Comparison of ENCODE assay signal across 8 mouse cellular contexts in genomic region chr17:12455143-12455790, GRCm38 (mm10). TPM values are rescaled to one million over a fixed set of nuclear protein-coding genes. Genes with fewer than 3 reads are reported as not detected.
DNase-seq lines count a peak whose midpoint lies in the region; ATAC-seq and TF ChIP-seq lines count a peak whose summit lies in the region.

No protein-coding gene starts in this region.

- WGBS in midbrain, embryonic 15.5 days, result 81% methylated on average over 5 of the region's 5 CpGs

- H3K36me3 ChIP-seq in midbrain, embryonic 15.5 days (replicated peaks), result no peaks in the 10 kb centered on the region

- DNase-seq in adrenal gland, adult 2 months, result peak; percentile 17
- no peak for DNase-seq in adrenal gland, adult 8-10 months
- DNase-seq in retina, embryonic 14.5 days (ENCODE audit: low spot score), result peak; percentile 24
- DNase-seq in retina, postnatal 1 day, result no peak
- DNase-seq in kidney, postnatal 10 days, result peak; percentile 55
- DNase-seq in thymus, postnatal 14 days, result peak; percentile 66

- H3K27ac ChIP-seq in cortical plate, adult 2 months (ENCODE audit: insufficient read depth, low read length), result no peak overlapping the region
- H3K27ac ChIP-seq in midbrain, embryonic 15.5 days, result no peak overlapping the region

- ATAC-seq in midbrain, embryonic 15.5 days (replicated peaks), result no peak

- peak; percentile 50 for TF ChIP-seq CTCF in cortical plate, adult 2 months (IDR thresholded peaks at IDR 0.05; ENCODE audit: extremely low read depth, insufficient read depth, low read length)

- H3K9me3 ChIP-seq in midbrain, embryonic 15.5 days, result no peaks in the 10 kb centered on the region

- H3K4me3 ChIP-seq in cortical plate, adult 2 months (ENCODE audit: insufficient read depth, low read length), result no peak overlapping the region
- H3K4me3 ChIP-seq in midbrain, embryonic 15.5 days, result no peak overlapping the region

- no peaks in the 10 kb centered on the region for H3K27me3 ChIP-seq in midbrain, embryonic 15.5 days (replicated peaks)

- no peak for TF ChIP-seq POLR2A in cortical plate, adult 2 months (IDR thresholded peaks at IDR 0.05; ENCODE audit: extremely low read depth, insufficient read depth, low read length)

- H3K4me1 ChIP-seq in cortical plate, adult 2 months (ENCODE audit: control insufficient read depth, insufficient read depth, low read length), result no peaks in the 10 kb centered on the region
- H3K4me1 ChIP-seq in midbrain, embryonic 15.5 days, result 0 out of 2 replicates have a peak, but pooled peaks cover 2% of the 10 kb centered on the region

- H3K9ac ChIP-seq in midbrain, embryonic 15.5 days, result no peak overlapping the region

- no peak overlapping the region for H3K4me2 ChIP-seq in midbrain, embryonic 15.5 days

RNA-seq across cellular contexts. Expression of gene Slc22a3, which starts 52.2 kb away (rescaled TPM):
- total RNA-seq in adrenal gland, adult 2 months (2021), result 10 to 100 TPM in 1 of 2 experiments, 1 to 10 TPM in 1; 5.7 to 12.0 TPM
- polyA plus RNA-seq in adrenal gland, adult 2 months (2012; rRNA removed), result 5.7 and 9.7 TPM in 2 replicates
- 10 to 100 TPM in 1 of 4 experiments, 1 to 10 TPM in 3; 2.5 to 12.0 (median 4.0) TPM for total RNA-seq in adrenal gland, adult 8-10 months (2022)
- polyA plus RNA-seq in cortical plate, adult 2 months (2012; rRNA removed), result 0.95 and 1.5 TPM in 2 replicates
- 1.0 and 1.2 TPM in 2 replicates for polyA plus RNA-seq in midbrain, embryonic 15.5 days (2015; fragmentation: Nextera tagmentation; extraction: Ambion mirVana)

Comparison
In these comparisons a context has a peak if more than half of its experiments do, and no peak if none do; other contexts are left out.
1. DNase-seq: peak in adrenal gland, adult 2 months (single experiment), retina, embryonic 14.5 days (single experiment), kidney, postnatal 10 days (single experiment) and thymus, postnatal 14 days (single experiment); none in adrenal gland, adult 8-10 months (single experiment) and retina, postnatal 1 day (single experiment).